Mouse (Mus musculus) embryonic facial prominence, embryonic 11.5 days (tissue): ENCODE data around the gene 5330417C22Rik. TPM values are rescaled to one million over a fixed set of nuclear protein-coding genes. Genes with fewer than 3 reads are reported as not detected.

Experiments used
- ATAC-seq: fragments of 200-750 bp; cut with Nextera tagmentation; replicated peaks from 2 replicates; pipeline ENCODE4 v1.8.0; 2017; ENCODE audit warnings: low read depth; ENCODE audit not compliant: insufficient number of reproducible peaks, low FRiP score, low TSS enrichment
- DNase-seq: peaks from one replicate; pipeline ENCODE4 v3.0.0-alpha.2; 2015; ENCODE audit warnings: low spot score
- H3K27ac ChIP-seq: fragments of 300-500 bp; sonication (generic); replicated peaks from 2 replicates; pipeline ENCODE4 v1.5.1; 2014; ENCODE audit warnings: mild to moderate bottlenecking, low read depth, low read length, control low read depth
- H3K27me3 ChIP-seq: fragments of 300-500 bp; sonication (generic); 2 replicates; pipeline ENCODE4 v1.6.1; 2014; ENCODE audit warnings: mild to moderate bottlenecking, low read length, moderate library complexity, mixed read lengths; ENCODE audit not compliant: control insufficient read depth, insufficient read depth
- H3K36me3 ChIP-seq: fragments of 300-500 bp; sonication (generic); replicated peaks from 2 replicates; pipeline ENCODE4 v1.6.1; 2014; ENCODE audit warnings: low read depth, mild to moderate bottlenecking, low read length, moderate library complexity, mixed read lengths; ENCODE audit not compliant: control insufficient read depth, insufficient read depth
- H3K4me1 ChIP-seq: fragments of 300-500 bp; sonication (generic); 2 replicates; pipeline ENCODE4 v1.6.1; 2014; ENCODE audit warnings: low read length, mixed read lengths; ENCODE audit not compliant: control insufficient read depth, insufficient read depth
- H3K4me2 ChIP-seq: fragments of 300-500 bp; sonication (generic); 2 replicates; pipeline ENCODE4 v1.6.1; 2014; ENCODE audit warnings: low read depth, mild to moderate bottlenecking, control low read depth, low read length, moderate library complexity
- H3K4me3 ChIP-seq: fragments of 300-500 bp; sonication (generic); 2 replicates; pipeline ENCODE4 v1.5.1; 2014; ENCODE audit warnings: low read depth, low read length, control low read depth
- H3K9ac ChIP-seq: fragments of 300-500 bp; sonication (generic); replicated peaks from 2 replicates; pipeline ENCODE4 v1.6.1; 2014; ENCODE audit warnings: mild to moderate bottlenecking, control low read depth, low read length
- H3K9me3 ChIP-seq: fragments of 300-500 bp; sonication (generic); replicated peaks from 2 replicates; pipeline ENCODE4 v1.6.1; 2016; ENCODE audit warnings: mild to moderate bottlenecking, low read length, inconsistent platforms, mixed read lengths; ENCODE audit not compliant: control insufficient read depth
- WGBS: fragments of 180-500 bp; shearing (Covaris S2); extraction: QIAGEN DNeasy Blood & Tissue Kit; methylation state at CpG from one replicate; pipeline ENCODE4 v1.1.7; 2014; 5-methylcytosine and 5-hydroxymethylcytosine counted together
- polyA plus RNA-seq: library from polyadenylated mRNA; unstranded; fragments of >200 nt; fragmentation: Nextera tagmentation; extraction: Ambion mirVana; gene quantifications from 2 replicates; pipeline ENCODE4 v1.2.1, GENCODE M21; 2014

Gene 5330417C22Rik
- polyA plus RNA-seq, 1 experiment from 2014 or later = 0.48 TPM

DNA sequence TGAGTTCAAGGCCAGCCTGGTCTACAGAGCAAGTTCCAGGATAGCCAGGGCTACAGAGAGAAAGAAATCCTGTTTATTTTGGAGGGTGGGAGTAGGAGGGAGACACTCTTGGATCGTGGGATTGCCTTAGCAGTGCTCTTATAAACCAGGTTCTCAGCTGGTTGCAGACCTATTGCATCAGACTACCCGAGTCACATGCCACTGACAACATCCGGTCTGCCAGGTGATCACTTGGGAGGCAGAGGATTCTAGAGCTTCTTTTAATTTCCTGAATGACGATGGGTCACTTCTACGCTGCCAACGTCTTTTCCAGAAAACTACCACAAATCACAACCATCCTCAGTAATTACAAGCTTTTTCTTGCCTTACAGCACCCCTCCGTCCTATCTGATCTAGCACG lies 92.3 kb downstream of the 5330417C22Rik start:
- Histone ChIP-seq H3K27ac (no peak overlapping the region), H3K27me3 (no peaks in the 10 kb centered on the region), H3K4me3 (peak overlapping the region; percentile 93), H3K4me2 (peak overlapping the region; percentile 46), H3K4me1 (peaks cover 3% of the 10 kb centered on the region), H3K36me3 (no peaks in the 10 kb centered on the region), H3K9me3 (no peaks in the 10 kb centered on the region), H3K9ac (peak overlapping the region; percentile 82)
- ATAC-seq (no peak), DNase-seq (no peak)
- WGBS = 26% methylated on average over 8 of the region's 8 CpGs

DNA sequence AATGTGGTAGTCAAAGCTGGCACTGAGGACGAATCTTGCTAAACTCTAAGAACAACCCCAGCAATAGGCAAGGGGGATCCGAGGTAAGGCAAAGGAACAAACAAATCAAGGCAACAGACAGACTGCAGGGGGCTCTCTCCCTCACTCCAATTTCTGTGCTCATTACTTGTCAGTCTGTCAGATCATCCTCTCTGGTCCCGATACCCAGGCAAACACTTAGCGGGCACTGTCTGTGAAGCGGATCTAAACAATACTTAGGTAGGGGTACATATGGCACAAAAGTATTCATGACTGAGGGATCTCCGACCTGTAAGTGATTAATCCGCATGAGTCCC lies 100.0 kb downstream of the 5330417C22Rik start:
- Histone ChIP-seq H3K9me3 (no peaks in the 10 kb centered on the region), H3K9ac (no peak overlapping the region), H3K4me2 (no peak overlapping the region), H3K4me3 (no peak overlapping the region), H3K27me3 (no peaks in the 10 kb centered on the region), H3K36me3 (peaks cover 3% of the 10 kb centered on the region), H3K4me1 (no peaks in the 10 kb centered on the region), H3K27ac (no peak overlapping the region)
- DNase-seq (no peak), ATAC-seq (no peak)
- WGBS = 84% methylated on average over 7 of the region's 7 CpGs

DNA sequence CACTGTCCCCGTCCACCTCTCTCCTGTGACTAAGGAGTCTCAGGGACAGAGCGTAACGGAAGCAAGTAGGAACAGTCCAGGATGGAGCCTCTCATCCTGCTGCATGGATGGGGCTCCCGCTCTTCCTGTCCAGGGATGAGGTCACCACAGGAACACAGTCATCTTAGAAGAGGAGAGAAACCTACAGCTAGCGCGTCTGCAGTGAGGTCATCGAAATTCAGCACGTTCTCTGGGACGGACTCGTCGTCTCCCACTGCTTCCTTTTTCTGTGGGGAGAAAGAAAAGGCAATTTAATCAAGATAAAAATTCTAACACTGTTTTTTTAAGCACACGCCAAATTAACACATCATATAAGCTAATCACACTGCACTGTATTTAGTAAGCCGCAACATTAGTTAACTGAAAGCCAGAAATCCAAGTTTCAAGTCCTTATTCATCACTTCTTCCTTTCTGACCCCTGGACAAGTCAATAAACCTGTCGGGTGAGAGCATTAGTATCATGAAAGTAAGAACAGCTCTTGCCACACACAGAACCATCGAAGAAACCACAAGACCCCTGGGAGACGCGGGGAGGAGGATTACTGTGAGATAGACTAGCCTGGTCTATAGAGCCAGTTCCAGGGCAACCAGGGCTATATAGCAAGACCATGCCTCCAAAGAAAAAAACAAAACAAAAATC lies 100.5 kb downstream of the 5330417C22Rik start:
- no peak for ATAC-seq
- H3K9me3 ChIP-seq = no peaks in the 10 kb centered on the region
- no peak overlapping the region for H3K27ac ChIP-seq
- H3K4me1 ChIP-seq = no peaks in the 10 kb centered on the region
- H3K4me2 ChIP-seq = no peak overlapping the region
- 87% methylated on average over 17 of the region's 17 CpGs for WGBS
- H3K27me3 ChIP-seq = no peaks in the 10 kb centered on the region
- peaks cover 3% of the 10 kb centered on the region for H3K36me3 ChIP-seq
- no peak overlapping the region for H3K4me3 ChIP-seq
- H3K9ac ChIP-seq = no peak overlapping the region
- no peak for DNase-seq

DNA sequence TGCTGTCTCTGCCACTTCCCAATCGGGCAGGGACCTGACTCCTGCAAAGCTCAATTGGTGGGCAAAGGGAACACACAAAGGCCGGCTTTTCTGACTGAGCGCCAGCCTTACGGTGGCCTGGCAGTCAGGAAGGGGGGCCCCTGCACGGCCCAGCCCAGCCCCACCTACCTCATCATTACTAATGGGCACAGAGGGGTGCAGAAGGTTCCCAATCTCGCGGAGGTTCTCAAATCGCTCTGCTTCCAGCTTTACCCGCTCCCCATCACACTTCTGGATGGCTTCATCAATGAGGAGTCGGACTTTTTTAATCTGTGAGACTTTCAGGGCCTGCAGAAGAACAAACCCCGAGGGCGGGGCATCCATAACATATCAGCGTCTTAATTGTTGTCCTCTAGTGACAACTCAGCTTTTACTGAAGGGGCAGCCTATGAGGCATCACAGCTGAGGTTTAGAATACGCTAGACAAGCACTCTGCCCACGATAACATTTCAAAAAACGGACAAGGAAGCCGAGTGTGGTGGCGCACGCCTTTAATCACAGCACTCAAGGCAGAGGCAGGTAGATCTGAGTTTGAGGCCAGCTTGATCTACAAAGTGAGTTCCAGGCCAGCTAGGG lies 102.3 kb downstream of the 5330417C22Rik start:
- WGBS = 41% methylated on average over 19 of the region's 19 CpGs
- Histone ChIP-seq H3K9ac (no peak overlapping the region), H3K36me3 (peaks cover 3% of the 10 kb centered on the region), H3K4me3 (no peak overlapping the region), H3K4me1 (no peaks in the 10 kb centered on the region), H3K27me3 (no peaks in the 10 kb centered on the region), H3K9me3 (no peaks in the 10 kb centered on the region), H3K27ac (0 out of 2 replicates have a peak overlapping the region, but pooled peaks have one; percentile 3), H3K4me2 (no peak overlapping the region)
- DNase-seq (no peak), ATAC-seq (peak; percentile 80)

DNA sequence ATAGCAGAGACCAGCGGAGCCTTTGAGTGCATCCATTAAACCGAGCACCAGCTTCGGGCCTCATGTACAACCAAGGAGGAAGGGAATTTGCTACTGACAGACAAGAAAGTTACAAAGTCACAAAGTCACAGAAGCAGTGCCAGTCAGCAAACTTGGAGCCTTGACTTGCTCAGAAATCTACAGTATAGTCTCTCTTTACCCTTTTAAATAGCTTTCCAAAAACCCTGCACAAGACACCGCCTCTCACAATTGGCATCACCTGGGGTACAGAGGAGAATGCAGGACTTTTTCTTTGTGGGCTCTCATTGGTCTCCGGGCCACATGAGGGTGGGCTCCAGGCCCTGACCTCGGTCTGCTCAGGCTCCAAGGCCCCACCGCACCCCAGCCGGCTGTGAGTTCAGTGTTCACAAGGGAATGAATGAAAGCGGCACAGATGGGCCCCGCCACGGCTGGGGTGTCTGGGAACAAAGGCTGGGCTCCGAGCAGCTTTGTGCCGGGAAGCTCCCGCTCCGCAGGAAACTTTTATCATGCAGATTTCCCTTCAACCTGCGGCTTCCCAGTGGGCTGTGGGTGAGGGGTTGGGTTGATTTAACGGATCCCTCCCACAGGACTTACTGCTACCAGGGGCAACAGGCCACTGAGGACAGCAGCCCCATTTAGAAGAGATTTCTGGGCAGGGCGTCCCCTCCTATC lies 103.0 kb downstream of the 5330417C22Rik start:
- no peak overlapping the region for H3K4me3 ChIP-seq
- peak; percentile 51 for DNase-seq
- H3K27ac ChIP-seq = peak overlapping the region; percentile 52
- H3K4me2 ChIP-seq = no peak overlapping the region
- ATAC-seq = peak; percentile 86
- 36% methylated on average over 18 of the region's 18 CpGs for WGBS
- H3K9ac ChIP-seq = no peak overlapping the region
- H3K9me3 ChIP-seq = no peaks in the 10 kb centered on the region
- H3K36me3 ChIP-seq = peaks cover 3% of the 10 kb centered on the region
- H3K4me1 ChIP-seq = no peaks in the 10 kb centered on the region
- H3K27me3 ChIP-seq = no peaks in the 10 kb centered on the region

DNA sequence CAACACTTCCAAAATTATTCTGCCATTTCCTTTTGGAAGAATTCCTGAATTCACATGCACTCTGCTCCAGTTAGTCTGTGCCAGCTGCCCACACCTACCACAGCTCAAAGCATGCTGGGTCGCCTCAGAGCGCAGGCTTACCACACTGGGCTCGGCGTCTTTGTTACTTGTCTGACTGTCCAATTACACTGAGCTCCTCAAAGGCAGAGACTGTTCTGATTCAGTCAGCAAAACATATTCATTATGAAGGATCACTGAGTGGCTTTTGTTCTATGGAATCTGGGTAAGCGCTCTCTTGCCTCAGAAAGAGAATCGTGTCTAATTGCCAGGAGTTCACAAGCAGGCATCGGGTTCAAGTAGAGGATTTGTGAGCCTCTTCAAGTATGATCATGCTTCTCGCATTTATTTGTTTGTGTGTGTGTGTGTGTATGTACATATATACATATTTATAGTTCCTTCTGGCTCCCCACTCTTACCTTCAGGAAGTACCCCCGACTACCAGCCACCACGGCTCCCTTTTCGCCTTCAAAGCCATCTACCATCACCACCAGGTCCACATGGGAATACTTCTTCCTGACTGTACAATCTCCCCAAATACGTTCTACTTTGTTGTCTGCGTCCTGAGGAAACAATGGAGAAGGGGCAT lies 103.7 kb downstream of the 5330417C22Rik start:
- Histone ChIP-seq H3K9ac (no peak overlapping the region), H3K27me3 (no peaks in the 10 kb centered on the region), H3K36me3 (peaks cover 3% of the 10 kb centered on the region), H3K4me3 (no peak overlapping the region), H3K9me3 (no peaks in the 10 kb centered on the region), H3K4me1 (no peaks in the 10 kb centered on the region), H3K4me2 (no peak overlapping the region), H3K27ac (peak overlapping the region; percentile 52)
- WGBS = 79% methylated on average over 13 of the region's 13 CpGs
- ATAC-seq (0 out of 2 replicates have a peak, but pooled peaks have one; percentile 39), DNase-seq (peak; percentile 35)

DNA sequence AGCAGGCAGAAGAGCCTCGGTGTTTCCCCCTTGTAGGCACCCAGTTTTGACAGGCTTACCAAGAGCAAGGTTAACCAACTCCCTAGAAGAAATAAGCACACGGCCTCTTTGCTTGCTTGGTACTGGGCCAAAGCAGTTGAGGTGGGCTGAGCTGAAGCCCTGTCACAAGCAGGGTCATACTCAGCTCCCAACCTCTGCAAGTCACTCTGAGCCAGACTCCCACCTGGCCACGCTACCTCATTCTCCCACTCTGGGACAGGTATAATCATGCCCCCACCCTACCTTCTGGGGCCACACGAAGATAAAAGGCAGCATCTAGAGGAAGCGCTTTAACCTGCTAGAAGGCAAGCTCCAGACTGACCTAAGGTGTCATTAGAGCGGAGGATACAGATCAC lies 110.7 kb downstream of the 5330417C22Rik start:
- H3K4me2 ChIP-seq = no peak overlapping the region
- no peak overlapping the region for H3K9ac ChIP-seq
- H3K27me3 ChIP-seq = no peaks in the 10 kb centered on the region
- no peaks in the 10 kb centered on the region for H3K9me3 ChIP-seq
- H3K4me3 ChIP-seq = no peak overlapping the region
- H3K27ac ChIP-seq = no peak overlapping the region
- DNase-seq = no peak
- H3K4me1 ChIP-seq = no peaks in the 10 kb centered on the region; the same call in none of the 2 replicates
- peaks cover 5% of the 10 kb centered on the region for H3K36me3 ChIP-seq
- ATAC-seq = no peak
- WGBS = 89% methylated on average over 6 of the region's 6 CpGs
